Comparison of ENCODE assay signal across 8 mouse cellular contexts in the genomic region with DNA sequence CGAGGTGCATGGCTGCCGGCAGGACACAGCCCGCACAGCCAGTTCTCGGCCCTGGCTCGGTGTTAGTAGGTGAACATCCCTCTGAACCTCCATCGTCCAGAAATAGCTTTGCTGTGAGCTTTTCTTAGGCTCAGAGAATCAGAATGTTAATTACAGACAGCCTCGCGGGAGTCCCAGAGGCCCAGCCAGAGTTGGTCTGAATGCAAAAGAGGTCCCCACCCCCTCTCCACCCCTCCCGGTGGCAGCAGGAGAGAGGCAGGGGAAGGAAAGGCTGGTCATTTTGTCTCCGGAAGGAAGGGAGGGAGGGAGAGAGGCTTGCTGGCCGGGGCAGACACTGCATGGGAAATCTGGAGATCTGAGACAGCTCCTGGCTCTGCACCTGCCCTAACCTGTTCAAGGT. TPM values are rescaled to one million over a fixed set of nuclear protein-coding genes. Genes with fewer than 3 reads are reported as not detected.
DNase-seq lines count a peak whose midpoint lies in the region; ATAC-seq and TF ChIP-seq lines count a peak whose summit lies in the region.

No protein-coding gene starts in this region.

- no peaks in the 10 kb centered on the region for H3K36me3 ChIP-seq in heart, embryonic 16.5 days (ENCODE audit: control insufficient read depth, insufficient read depth)
- H3K36me3 ChIP-seq in midbrain, embryonic 13.5 days = no peaks in the 10 kb centered on the region
- H3K36me3 ChIP-seq in thymus, adult 2 months (ENCODE audit: control insufficient read depth, insufficient read depth, low read length) = no peaks in the 10 kb centered on the region

- no peaks in the 10 kb centered on the region for H3K27me3 ChIP-seq in heart, embryonic 16.5 days (ENCODE audit: control insufficient read depth, insufficient read depth, low read length)
- peaks cover under 1% of the 10 kb centered on the region; the same call in 1 of the 2 replicates for H3K27me3 ChIP-seq in midbrain, embryonic 13.5 days
- no peaks in the 10 kb centered on the region for H3K27me3 ChIP-seq in thymus, adult 2 months (ENCODE audit: control insufficient read depth, insufficient read depth, low read length)

- H3K4me2 ChIP-seq in heart, embryonic 16.5 days (ENCODE audit: low read depth, low read length) = peak overlapping the region; percentile 50
- peak overlapping the region; percentile 27 for H3K4me2 ChIP-seq in midbrain, embryonic 13.5 days (replicated peaks)

- DNase-seq in left cerebral cortex, postnatal 14 days (ENCODE audit: low spot score in 2 of 2) = peak; percentile 57 to 63
- DNase-seq in left cerebral cortex, postnatal 10 days (ENCODE audit: extremely low spot score in 1 of 2, low spot score in 2 of 2) = no peak
- DNase-seq in embryo, embryonic 11 days = peak; percentile 77
- DNase-seq in kidney, postnatal 36 days = peak; percentile 64 to 67
- no peak for DNase-seq in thymus, adult 2 months

- no peak for TF ChIP-seq CTCF in thymus, adult 2 months (IDR thresholded peaks at IDR 0.05; ENCODE audit: borderline replicate concordance, control insufficient read depth, extremely low read depth, insufficient read depth, low read length, poor library complexity)

- ATAC-seq in heart, embryonic 16.5 days (replicated peaks; ENCODE audit: extremely low read depth, insufficient read depth, low FRiP score) = peak; percentile 68
- peak; percentile 44 for ATAC-seq in midbrain, embryonic 13.5 days
- ATAC-seq in erythroblast, adult 5-6 weeks (replicated peaks; ENCODE audit: low FRiP score, poor library complexity, severe bottlenecking) = no peak

- H3K9me3 ChIP-seq in heart, embryonic 16.5 days (replicated peaks; ENCODE audit: control insufficient read depth, low read length) = no peaks in the 10 kb centered on the region
- no peaks in the 10 kb centered on the region for H3K9me3 ChIP-seq in midbrain, embryonic 13.5 days

- H3K9ac ChIP-seq in heart, embryonic 16.5 days (ENCODE audit: low read length) = peak overlapping the region; percentile 50
- H3K9ac ChIP-seq in midbrain, embryonic 13.5 days (replicated peaks) = peak overlapping the region; percentile 33; the same call in 1 of the 2 replicates

- WGBS in heart, embryonic 16.5 days = 6% methylated on average over 11 of the region's 11 CpGs
- under 1% methylated on average over 11 of the region's 11 CpGs for WGBS in midbrain, embryonic 13.5 days
- WGBS in thymus, adult 2 months = 48% methylated on average over 11 of the region's 11 CpGs

- H3K27ac ChIP-seq in heart, embryonic 16.5 days (ENCODE audit: low read length) = peak overlapping the region; percentile 74
- peak overlapping the region; percentile 83 for H3K27ac ChIP-seq in midbrain, embryonic 13.5 days
- H3K27ac ChIP-seq in thymus, adult 2 months (ENCODE audit: control insufficient read depth, insufficient read depth, low read length) = no peak overlapping the region

- peaks cover 24% of the 10 kb centered on the region for H3K4me1 ChIP-seq in heart, embryonic 16.5 days (ENCODE audit: control insufficient read depth, insufficient read depth, low read length)
- H3K4me1 ChIP-seq in midbrain, embryonic 13.5 days (replicated peaks) = peaks cover 90% of the 10 kb centered on the region
- H3K4me1 ChIP-seq in thymus, adult 2 months (replicated peaks; ENCODE audit: control insufficient read depth, insufficient read depth, low read length) = no peaks in the 10 kb centered on the region

- no peak for TF ChIP-seq POLR2A in thymus, adult 2 months (IDR thresholded peaks at IDR 0.05; ENCODE audit: control insufficient read depth, extremely low read depth, insufficient read depth, low read length, poor library complexity)

- H3K4me3 ChIP-seq in heart, embryonic 16.5 days (ENCODE audit: low read length) = 0 out of 2 replicates have a peak overlapping the region, but pooled peaks have one; percentile 3
- H3K4me3 ChIP-seq in midbrain, embryonic 13.5 days (replicated peaks) = no peak overlapping the region
- H3K4me3 ChIP-seq in thymus, adult 2 months (ENCODE audit: control insufficient read depth, insufficient read depth, low read length) = no peak overlapping the region

- intact Hi-C loops in left cerebral cortex, postnatal 14 days (cut with DNase I) = no loop called here
- intact Hi-C loops in left cerebral cortex, postnatal 10 days (cut with DNase I) = no loop called here

RNA-seq across cellular contexts. Expression of a gene that starts 8.7 kb away (rescaled TPM):
- 10 to 100 TPM; 54.7 to 60.3 TPM for total RNA-seq in left cerebral cortex, postnatal 14 days (2021)
- 10 to 100 TPM; 61.8 to 62.2 TPM for total RNA-seq in left cerebral cortex, postnatal 10 days (2021)
- 4.7 and 5.6 TPM in 2 replicates for polyA plus RNA-seq in heart, embryonic 16.5 days (2015; fragmentation: Nextera tagmentation; extraction: Ambion mirVana)
- 81.6 and 92.1 TPM in 2 replicates for polyA plus RNA-seq in midbrain, embryonic 13.5 days (2015; fragmentation: Nextera tagmentation; extraction: Ambion mirVana)
- total RNA-seq in erythroblast, adult 5-6 weeks (2015; ENCODE audit: low replicate concordance) = not detected in 2 replicates
- total RNA-seq in erythroblast, adult 5-6 weeks (2017; ENCODE audit: low replicate concordance) = not detected in 2 replicates
- 7.5 and 10.3 TPM in 2 replicates for polyA plus RNA-seq in thymus, adult 2 months (2012; rRNA removed)

Comparison
In these comparisons a context has a peak if more than half of its experiments do, and no peak if none do; other contexts are left out.
1. DNase-seq: peak in left cerebral cortex, postnatal 14 days (2 of 2), embryo, embryonic 11 days (single experiment) and kidney, postnatal 36 days (2 of 2); none in left cerebral cortex, postnatal 10 days (0 of 2) and thymus, adult 2 months (single experiment).
2. RNA of a gene that starts 8.7 kb away (total RNA-seq): 61.8 to 62.2 TPM in left cerebral cortex, postnatal 10 days and 54.7 to 60.3 TPM in left cerebral cortex, postnatal 14 days; not detected in erythroblast, adult 5-6 weeks; every median in the first group is over 10 times any median in the second.